Mouse (Mus musculus) lung, postnatal 0 days (tissue): ENCODE measurements around the gene Arhgap35. TPM values are rescaled to one million over a fixed set of nuclear protein-coding genes. Genes with fewer than 3 reads are reported as not detected.
A peak's percentile ranks its signal among the peaks of the same experiment; 100 is the strongest.

ENCODE experiments used
- ATAC-seq: fragments of 200-750 bp; cut with Nextera tagmentation; 2 replicates; pipeline ENCODE4 v1.8.0; 2017; ENCODE audit warnings: moderate library complexity
- DNase-seq: peaks from one replicate; pipeline ENCODE4 v3.0.0-alpha.2; 2016; ENCODE audit warnings: low spot score
- H3K27ac ChIP-seq: fragments of 300-500 bp; sonication (generic); 2 replicates; pipeline ENCODE4 v1.5.1; 2014; ENCODE audit warnings: antibody characterized with exemption, mild to moderate bottlenecking, low read length, mixed read lengths
- H3K27me3 ChIP-seq: fragments of 300-500 bp; sonication (generic); replicated peaks from 2 replicates; pipeline ENCODE4 v1.6.1; 2014; ENCODE audit warnings: low read length, mixed read lengths; ENCODE audit not compliant: insufficient read depth
- H3K36me3 ChIP-seq: fragments of 300-500 bp; sonication (generic); 2 replicates; pipeline ENCODE4 v1.6.1; 2014; ENCODE audit warnings: low read length, mixed read lengths; ENCODE audit not compliant: insufficient read depth
- H3K4me1 ChIP-seq: fragments of 300-500 bp; sonication (generic); 2 replicates; pipeline ENCODE4 v1.6.1; 2014; ENCODE audit warnings: antibody characterized with exemption, low read depth, low read length, mixed read lengths; ENCODE audit not compliant: insufficient read depth
- H3K4me2 ChIP-seq: fragments of 300-500 bp; sonication (generic); replicated peaks from 2 replicates; pipeline ENCODE4 v1.6.1; 2014; ENCODE audit warnings: low read depth, mild to moderate bottlenecking, low read length, moderate library complexity, mixed read lengths
- H3K4me3 ChIP-seq: fragments of 300-500 bp; sonication (generic); 2 replicates; pipeline ENCODE4 v1.5.1; 2014; ENCODE audit warnings: low read depth, low read length
- H3K9ac ChIP-seq: fragments of 300-500 bp; sonication (generic); replicated peaks from 2 replicates; pipeline ENCODE4 v1.6.1; 2014; ENCODE audit warnings: low read depth, mild to moderate bottlenecking
- H3K9me3 ChIP-seq: fragments of 300-500 bp; sonication (generic); 2 replicates; pipeline ENCODE4 v1.6.1; 2016; ENCODE audit warnings: low read length, mixed read lengths
- CTCF ChIP-seq: IDR thresholded peaks from 2 replicates; pipeline ENCODE4 v1.5.1; 2016; ENCODE audit warnings: antibody characterized with exemption, mild to moderate bottlenecking
- EP300 ChIP-seq: IDR thresholded peaks from 2 replicates; pipeline ENCODE4 v1.6.1; 2016; ENCODE audit warnings: antibody characterized with exemption, mild to moderate bottlenecking, control low read depth
- WGBS: fragments of 180-500 bp; shearing (Covaris S2); extraction: QIAGEN DNeasy Blood & Tissue Kit; methylation state at CpG from one replicate; pipeline ENCODE4 v1.1.7; 2014; 5-methylcytosine and 5-hydroxymethylcytosine counted together
- polyA plus RNA-seq: library from polyadenylated mRNA; unstranded; fragments of >200 nt; fragmentation: Nextera tagmentation; extraction: Ambion mirVana; gene quantifications from 2 replicates; pipeline ENCODE4 v1.2.1, GENCODE M21; 2015

The Arhgap35 gene
- polyA plus RNA-seq, 1 experiment from 2014 or later: 8.2 TPM

DNA sequence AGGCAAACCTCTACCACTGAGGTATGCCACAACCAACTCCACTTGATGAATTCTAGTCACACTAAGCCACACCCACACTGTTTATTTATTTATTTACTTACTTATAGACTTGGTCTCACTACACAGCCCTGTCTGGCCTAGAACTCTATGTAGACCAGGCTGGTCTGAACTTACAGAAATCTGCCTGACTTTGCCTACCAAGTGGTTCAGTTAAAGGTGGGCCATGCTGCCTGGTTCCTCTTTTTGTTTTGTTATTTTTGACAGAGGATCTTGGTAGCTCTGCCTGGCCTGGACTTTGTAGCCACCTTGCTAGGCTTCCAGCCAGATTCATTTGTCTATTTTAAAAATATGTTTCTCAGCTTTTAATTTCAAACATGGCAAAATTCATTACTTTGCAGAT lies 126.0 kb downstream of the Arhgap35 start:
- DNase-seq (no peak), ATAC-seq (no peak)
- Histone ChIP-seq H3K9me3 (no peaks in the 10 kb centered on the region), H3K27me3 (no peaks in the 10 kb centered on the region), H3K4me3 (no peak overlapping the region), H3K27ac (no peak overlapping the region), H3K36me3 (no peaks in the 10 kb centered on the region), H3K4me1 (no peaks in the 10 kb centered on the region), H3K4me2 (no peak overlapping the region), H3K9ac (no peak overlapping the region)
- TF ChIP-seq CTCF (no peak), EP300 (no peak)

GRCm38 (mm10) chr7:16477628-16478027 lies 137.2 kb downstream of the Arhgap35 start, which contains the start of gene Npas1:
Npas1 (minus strand) TSS chr7:16477728.
- no peak for ATAC-seq
- Histone ChIP-seq H3K4me2 (0 out of 2 replicates have a peak within 1 kb of the TSS, but pooled peaks have one; percentile 20), H3K4me3 (no peak within 1 kb of the TSS), H3K36me3 (no peaks in the 10 kb centered on the region), H3K27ac (no peak within 1 kb of the TSS), H3K9ac (no peak within 1 kb of the TSS), H3K9me3 (no peaks in the 10 kb centered on the region), H3K4me1 (no peaks in the 10 kb centered on the region; the same call in 1 of the 2 replicates), H3K27me3 (peaks cover 43% of the 10 kb centered on the region)
- TF ChIP-seq EP300: no peak
- no peak for TF ChIP-seq CTCF
- WGBS: 82% methylated on average over 8 of the region's 8 CpGs
- DNase-seq: no peak

DNA sequence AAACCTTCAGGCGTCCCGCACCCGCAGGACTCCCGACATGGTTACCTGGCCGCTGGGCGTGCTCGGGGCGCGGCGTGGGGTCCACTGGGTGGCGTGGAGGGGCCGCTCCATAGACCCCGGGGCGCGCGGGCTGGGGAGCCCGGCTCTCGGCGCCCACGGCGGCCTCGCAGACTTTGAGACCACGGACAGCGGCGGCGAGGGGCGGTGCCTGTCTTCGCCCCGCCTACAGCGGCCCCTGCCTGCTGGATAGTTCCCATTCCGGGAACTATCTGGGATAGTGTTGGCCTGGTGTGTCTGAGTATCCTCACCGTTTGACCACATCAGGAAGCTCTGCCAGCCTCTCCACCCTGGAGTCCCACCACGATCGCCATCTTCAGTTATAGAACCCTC lies 138.2 kb downstream of the Arhgap35 start:
- DNase-seq: no peak
- Histone ChIP-seq H3K36me3 (no peaks in the 10 kb centered on the region), H3K27me3 (peaks cover 43% of the 10 kb centered on the region), H3K27ac (no peak overlapping the region), H3K4me2 (0 out of 2 replicates have a peak overlapping the region, but pooled peaks have one; percentile 20), H3K4me1 (no peaks in the 10 kb centered on the region; the same call in 1 of the 2 replicates), H3K9me3 (no peaks in the 10 kb centered on the region), H3K9ac (no peak overlapping the region), H3K4me3 (no peak overlapping the region)
- no peak for ATAC-seq
- WGBS: 4% methylated on average over 33 of the region's 34 CpGs
- no peak for TF ChIP-seq EP300
- TF ChIP-seq CTCF: no peak

- Histone ChIP-seq H3K27me3 (peaks cover 43% of the 10 kb centered on the region), H3K4me3 (no peak overlapping the region), H3K27ac (no peak overlapping the region), H3K9me3 (no peaks in the 10 kb centered on the region), H3K4me2 (0 out of 2 replicates have a peak overlapping the region, but pooled peaks have one; percentile 20), H3K36me3 (no peaks in the 10 kb centered on the region), H3K9ac (no peak overlapping the region), H3K4me1 (no peaks in the 10 kb centered on the region; the same call in 1 of the 2 replicates)
- TF ChIP-seq CTCF (no peak), EP300 (no peak)
- WGBS: 1% methylated on average over 35 of the region's 59 CpGs
- ATAC-seq (no peak), DNase-seq (no peak)
Measured at GRCm38 (mm10) chr7:16475764-16476599, 138.8 kb downstream of the Arhgap35 start.

GRCm38 (mm10) chr7:16475321-16475720 lies 139.5 kb downstream of the Arhgap35 start:
- ATAC-seq (no peak), DNase-seq (no peak)
- H3K4me3 ChIP-seq: no peak overlapping the region
- no peaks in the 10 kb centered on the region for H3K9me3 ChIP-seq
- TF ChIP-seq CTCF (no peak), EP300 (no peak)
- H3K4me2 ChIP-seq: no peak overlapping the region
- 6% methylated on average over 20 of the region's 23 CpGs for WGBS
- H3K9ac ChIP-seq: no peak overlapping the region
- no peaks in the 10 kb centered on the region; the same call in 1 of the 2 replicates for H3K4me1 ChIP-seq
- no peak overlapping the region for H3K27ac ChIP-seq
- H3K27me3 ChIP-seq: peaks cover 43% of the 10 kb centered on the region
- no peaks in the 10 kb centered on the region for H3K36me3 ChIP-seq

DNA sequence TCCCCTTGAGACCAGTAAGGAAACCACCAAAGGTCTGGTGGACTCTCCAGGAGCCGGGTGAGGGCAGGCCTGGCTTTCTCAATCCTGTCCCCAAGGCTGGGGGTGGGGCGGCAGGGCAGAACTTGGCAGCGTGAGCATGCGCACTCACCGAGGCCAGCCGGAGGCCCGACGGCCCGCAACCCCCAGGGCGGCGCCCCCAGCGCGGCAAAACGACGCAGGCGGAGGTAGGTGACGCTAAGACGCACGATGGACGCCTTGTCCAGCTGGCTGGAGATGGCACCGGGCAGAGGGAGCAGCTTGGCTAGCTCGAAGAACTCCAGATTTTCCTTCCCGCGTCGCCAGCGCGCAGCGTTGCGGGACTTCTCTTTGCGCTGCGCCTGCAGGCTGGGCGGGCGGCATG lies 140.3 kb downstream of the Arhgap35 start:
- H3K9me3 ChIP-seq: no peaks in the 10 kb centered on the region
- peak overlapping the region; percentile 21; the same call in 1 of the 2 replicates for H3K4me3 ChIP-seq
- H3K4me1 ChIP-seq: no peaks in the 10 kb centered on the region; the same call in 1 of the 2 replicates
- H3K9ac ChIP-seq: no peak overlapping the region
- 7% methylated on average over 33 of the region's 33 CpGs for WGBS
- DNase-seq (peak; percentile 32), ATAC-seq (peak; percentile 35; the same call in 1 of the 2 replicates)
- peak overlapping the region; percentile 38 for H3K4me2 ChIP-seq
- H3K27ac ChIP-seq: no peak overlapping the region
- no peak for TF ChIP-seq EP300
- TF ChIP-seq CTCF: no peak
- peaks cover 43% of the 10 kb centered on the region for H3K27me3 ChIP-seq
- H3K36me3 ChIP-seq: no peaks in the 10 kb centered on the region
